Mouse (Mus musculus): ENCODE measurements around the gene Ptpn14. TPM values are rescaled to one million over a fixed set of nuclear protein-coding genes. Genes with fewer than 3 reads are reported as not detected.
A peak's percentile ranks its signal among the peaks of the same experiment; 100 is the strongest.

Gene Ptpn14
- polyA plus RNA-seq (2012; fragmentation: generic; extraction: Trizol) = 13.6 TPM

GRCm38 (mm10) chr1:189727884-189728783 lies at the start of gene Ptpn14:
Gene Ptpn14 (plus strand): TSS chr1:189728268.
- peak within 1 kb of the TSS; percentile 75 for H3K4me3 ChIP-seq
- no peaks in the 10 kb centered on the region for H3K36me3 ChIP-seq (ENCODE audit: control insufficient read depth, insufficient read depth)
- H3ac ChIP-seq (ENCODE audit: control insufficient read depth, insufficient read length) = peak within 1 kb of the TSS; percentile 73
- H3K4me2 ChIP-seq (ENCODE audit: low read depth) = peak within 1 kb of the TSS; percentile 97
- peak; percentile 73 for TF ChIP-seq POLR2A (IDR thresholded peaks at IDR 0.05; ENCODE audit: insufficient read length, low read depth)
- peak in 1 of 3 experiments; percentile 16 for TF ChIP-seq MYOD1 (IDR thresholded peaks at IDR 0.05; ENCODE audit: control insufficient read depth in 1 of 3, insufficient read length in 2 of 3, low read depth in 2 of 3)
- no peak for TF ChIP-seq TCF12 (IDR thresholded peaks at IDR 0.05; ENCODE audit: insufficient read depth, poor library complexity, severe bottlenecking)
- TF ChIP-seq CEBPB (IDR thresholded peaks at IDR 0.05; ENCODE audit: insufficient read depth, poor library complexity, severe bottlenecking) = no peak
- peak; percentile 49 for TF ChIP-seq POLR2AphosphoS2 (IDR thresholded peaks at IDR 0.05; ENCODE audit: insufficient read length, low read depth)
- TF ChIP-seq MYOG (IDR thresholded peaks at IDR 0.05; ENCODE audit: control insufficient read depth in 1 of 3, insufficient read depth in 1 of 3, insufficient read length in 2 of 3, low read depth in 2 of 3) = peak in 1 of 3 experiments; percentile 53
- H3K79me2 ChIP-seq (ENCODE audit: control insufficient read depth, insufficient read depth) = peaks cover 50% of the 10 kb centered on the region
- no peaks in the 10 kb centered on the region for H3K27me3 ChIP-seq (ENCODE audit: control insufficient read depth, insufficient read depth, insufficient read length)

GRCm38 (mm10) chr1:189679555-189679954 lies 48.5 kb upstream of the Ptpn14 start:
- H3K4me2 ChIP-seq (ENCODE audit: low read depth) = no peak overlapping the region
- no peak overlapping the region for H3ac ChIP-seq (ENCODE audit: control insufficient read depth, insufficient read length)
- peaks cover 45% of the 10 kb centered on the region for H3K36me3 ChIP-seq (ENCODE audit: control insufficient read depth, insufficient read depth)
- H3K27me3 ChIP-seq (ENCODE audit: control insufficient read depth, insufficient read depth, insufficient read length) = no peaks in the 10 kb centered on the region
- H3K4me3 ChIP-seq = no peak overlapping the region
- TF ChIP-seq POLR2AphosphoS2 (IDR thresholded peaks at IDR 0.05; ENCODE audit: insufficient read length, low read depth) (no peak), REST (IDR thresholded peaks at IDR 0.05; ENCODE audit: insufficient read depth, insufficient read length) (no peak)
- peaks cover 7% of the 10 kb centered on the region for H3K79me2 ChIP-seq (ENCODE audit: control insufficient read depth, insufficient read depth)

GRCm38 (mm10) chr1:189684786-189685415 lies 43.2 kb upstream of the Ptpn14 start:
- TF ChIP-seq USF1 (IDR thresholded peaks at IDR 0.05; ENCODE audit: low read depth) (no peak), TCF3 (IDR thresholded peaks at IDR 0.05; ENCODE audit: insufficient read length, low read depth) (no peak), CEBPB (IDR thresholded peaks at IDR 0.05; ENCODE audit: insufficient read depth, poor library complexity, severe bottlenecking) (no peak), SRF (IDR thresholded peaks at IDR 0.05; ENCODE audit: control insufficient read depth, insufficient read length, low read depth) (no peak), POLR2A (IDR thresholded peaks at IDR 0.05; ENCODE audit: insufficient read length, low read depth) (no peak), MAX (IDR thresholded peaks at IDR 0.05; ENCODE audit: low read depth) (no peak), MYOD1 (IDR thresholded peaks at IDR 0.05; ENCODE audit: control insufficient read depth in 1 of 3, insufficient read length in 2 of 3, low read depth in 2 of 3) (no peak), POLR2AphosphoS2 (IDR thresholded peaks at IDR 0.05; ENCODE audit: insufficient read length, low read depth) (no peak), REST (IDR thresholded peaks at IDR 0.05; ENCODE audit: insufficient read depth, insufficient read length) (no peak), TCF12 (IDR thresholded peaks at IDR 0.05; ENCODE audit: insufficient read depth, poor library complexity, severe bottlenecking) (no peak), E2F4 (IDR thresholded peaks at IDR 0.05; ENCODE audit: insufficient read depth) (no peak), MYOG (IDR thresholded peaks at IDR 0.05; ENCODE audit: control insufficient read depth in 1 of 3, insufficient read depth in 1 of 3, insufficient read length in 2 of 3, low read depth in 2 of 3) (no peak)
- Histone ChIP-seq H3K27me3 (ENCODE audit: control insufficient read depth, insufficient read depth, insufficient read length) (no peaks in the 10 kb centered on the region), H3K36me3 (ENCODE audit: control insufficient read depth, insufficient read depth) (peaks cover 29% of the 10 kb centered on the region), H3K4me2 (ENCODE audit: low read depth) (no peak overlapping the region), H3K4me3 (no peak overlapping the region), H3K79me2 (ENCODE audit: control insufficient read depth, insufficient read depth) (peaks cover 26% of the 10 kb centered on the region), H3ac (ENCODE audit: control insufficient read depth, insufficient read length) (no peak overlapping the region)

GRCm38 (mm10) chr1:189686025-189686424 lies 42.0 kb upstream of the Ptpn14 start:
- Histone ChIP-seq H3ac (ENCODE audit: control insufficient read depth, insufficient read length) (no peak overlapping the region), H3K79me2 (ENCODE audit: control insufficient read depth, insufficient read depth) (peaks cover 26% of the 10 kb centered on the region), H3K36me3 (ENCODE audit: control insufficient read depth, insufficient read depth) (peaks cover 23% of the 10 kb centered on the region), H3K27me3 (ENCODE audit: control insufficient read depth, insufficient read depth, insufficient read length) (no peaks in the 10 kb centered on the region), H3K4me2 (ENCODE audit: low read depth) (peak overlapping the region; percentile 72), H3K4me3 (peak overlapping the region; percentile 64)
- TF ChIP-seq REST (IDR thresholded peaks at IDR 0.05; ENCODE audit: insufficient read depth, insufficient read length) = no peak
- no peak for TF ChIP-seq SRF (IDR thresholded peaks at IDR 0.05; ENCODE audit: control insufficient read depth, insufficient read length, low read depth)
- no peak for TF ChIP-seq MYOD1 (IDR thresholded peaks at IDR 0.05; ENCODE audit: control insufficient read depth in 1 of 3, insufficient read length in 2 of 3, low read depth in 2 of 3)
- TF ChIP-seq MAX (IDR thresholded peaks at IDR 0.05; ENCODE audit: low read depth) = no peak
- TF ChIP-seq POLR2A (IDR thresholded peaks at IDR 0.05; ENCODE audit: insufficient read length, low read depth) = no peak
- no peak for TF ChIP-seq POLR2AphosphoS2 (IDR thresholded peaks at IDR 0.05; ENCODE audit: insufficient read length, low read depth)
- no peak for TF ChIP-seq MYOG (IDR thresholded peaks at IDR 0.05; ENCODE audit: control insufficient read depth in 1 of 3, insufficient read depth in 1 of 3, insufficient read length in 2 of 3, low read depth in 2 of 3)
- no peak for TF ChIP-seq TCF12 (IDR thresholded peaks at IDR 0.05; ENCODE audit: insufficient read depth, poor library complexity, severe bottlenecking)
- TF ChIP-seq TCF3 (IDR thresholded peaks at IDR 0.05; ENCODE audit: insufficient read length, low read depth) = no peak
- no peak for TF ChIP-seq E2F4 (IDR thresholded peaks at IDR 0.05; ENCODE audit: insufficient read depth)

All from myocyte (in vitro differentiated cells).